ENCODE assay signal across 8 mouse cellular contexts in the genomic region with DNA sequence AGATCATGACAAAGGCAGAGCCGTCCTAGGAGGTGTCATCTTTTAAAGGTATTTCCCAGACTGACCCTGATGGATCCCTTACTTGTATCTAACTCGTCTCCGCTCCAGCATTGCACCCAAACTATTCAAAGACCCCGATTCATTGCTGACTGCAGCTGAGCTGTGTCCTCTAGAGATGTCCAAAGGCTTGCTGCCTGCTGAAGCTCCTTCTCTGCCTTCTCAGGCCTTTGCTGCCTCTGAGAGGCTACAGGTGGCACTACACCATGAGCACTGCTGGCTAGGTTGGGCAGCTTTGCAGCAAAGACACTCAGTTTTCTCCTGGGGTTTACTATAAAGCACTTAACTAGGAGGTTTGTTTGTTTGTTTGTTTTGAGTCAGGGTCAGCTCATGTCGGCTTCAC. TPM values are rescaled to one million over a fixed set of nuclear protein-coding genes. Genes with fewer than 3 reads are reported as not detected.
DNase-seq lines count a peak whose midpoint lies in the region; ATAC-seq and TF ChIP-seq lines count a peak whose summit lies in the region.

No protein-coding gene starts in this region.

- H3K27me3 ChIP-seq in E14TG2a.4 (ENCODE audit: insufficient read depth, low read length), result peaks cover 25% of the 10 kb centered on the region

- peaks cover 13% of the 10 kb centered on the region for H3K4me1 ChIP-seq in E14TG2a.4 (replicated peaks; ENCODE audit: low read depth, low read length)

- H3K36me3 ChIP-seq in E14TG2a.4 (ENCODE audit: insufficient read depth, low read length), result peaks cover 8% of the 10 kb centered on the region; the same call in 1 of the 2 replicates

- peaks cover 17% of the 10 kb centered on the region for H3K9me3 ChIP-seq in E14TG2a.4 (ENCODE audit: low read length)

- DNase-seq in adipocyte (ENCODE audit: low spot score), result peak; percentile 62
- DNase-seq in embryo, embryonic 11 days, result peak; percentile 77
- DNase-seq in heart, postnatal 4 days, result peak; percentile 75
- peak; percentile 29 for DNase-seq in layer of hippocampus, adult 9-10 months (ENCODE audit: low spot score)
- peak; percentile 78 for DNase-seq in lung, postnatal 10 days
- peak; percentile 54 for DNase-seq in right cerebral cortex, postnatal 4 days

- no peak overlapping the region for H3K4me3 ChIP-seq in E14TG2a.4 (replicated peaks; ENCODE audit: low read length)

- TF ChIP-seq CTCF in E14TG2a.4 (conservative IDR thresholded peaks at IDR 0.05; ENCODE audit: low read length), result peak; percentile 71

- no peak for ATAC-seq in monocyte, adult 5-6 weeks (replicated peaks; ENCODE audit: insufficient number of reproducible peaks, low FRiP score, low TSS enrichment, poor library complexity, severe bottlenecking)

RNA-seq across cellular contexts. Expression of a gene that starts 2.6 kb away (rescaled TPM):
- 1 to 10 TPM; 2.9 to 4.2 TPM for total RNA-seq in heart, postnatal 4 days (2021)
- total RNA-seq in monocyte, adult 5-6 weeks (2017), result 0.38 to 0.68 TPM in 2 of 3 replicates, not detected in the other

RNA-seq across cellular contexts. Expression of a gene that starts 26.0 kb away (rescaled TPM):
- total RNA-seq in heart, postnatal 4 days (2021), result 1 to 10 TPM; 8.1 to 8.6 TPM
- 20.7 to 30.7 TPM (median 23.5 TPM) in 3 replicates for total RNA-seq in monocyte, adult 5-6 weeks (2017)

RNA-seq across cellular contexts. Expression of a gene that starts 27.3 kb away (rescaled TPM):
- 10 to 100 TPM in 1 of 2 experiments, 1 to 10 TPM in 1; 8.4 to 14.5 TPM for total RNA-seq in heart, postnatal 4 days (2021)
- 1.6 to 3.5 TPM (median 3.3 TPM) in 3 replicates for total RNA-seq in monocyte, adult 5-6 weeks (2017)
